Mouse (Mus musculus) MEL (cell line): ENCODE results near the gene Rnf115. TPM values are rescaled to one million over a fixed set of nuclear protein-coding genes. Genes with fewer than 3 reads are reported as not detected.

Source experiments
- DNase-seq: peaks from one replicate; pipeline ENCODE4 v3.0.0; 2011; ENCODE audit warnings: low read depth, low spot score
- H3K27ac ChIP-seq: 2 replicates; pipeline ENCODE4 v1.5.1; 2012; ENCODE audit warnings: low read depth, mild to moderate bottlenecking, control low read depth, low read length, moderate library complexity; ENCODE audit not compliant: control insufficient read depth
- H3K27me3 ChIP-seq, 2 experiments: fragments of 150-350 bp in 1 of 2; sonication (generic) in 1 of 2; 2 replicates each; pipeline ENCODE4 v1.6.1; 2012; ENCODE audit warnings: low read length in 2 of 2, mild to moderate bottlenecking in 2 of 2, improper control_type of control experiment in 1 of 2, moderate library complexity in 1 of 2; ENCODE audit not compliant: insufficient read depth in 2 of 2, control insufficient read depth in 1 of 2
- H3K36me3 ChIP-seq, 2 experiments: 2 replicates each; pipeline ENCODE4 v1.6.1; 2012 to 2014; ENCODE audit warnings: low read length in 2 of 2, improper control_type of control experiment in 1 of 2, inconsistent platforms in 1 of 2, mild to moderate bottlenecking in 1 of 2; ENCODE audit not compliant: insufficient read depth in 2 of 2, control insufficient read depth in 1 of 2
- H3K4me1 ChIP-seq, 2 experiments: fragments of 150-350 bp in 1 of 2; sonication (generic) in 1 of 2; 2 replicates each; pipeline ENCODE4 v1.6.1; 2012; ENCODE audit warnings: low read length in 2 of 2, improper control_type of control experiment in 1 of 2, mild to moderate bottlenecking in 1 of 2; ENCODE audit not compliant: insufficient read depth in 2 of 2, control insufficient read depth in 1 of 2
- H3K4me3 ChIP-seq, 2 experiments: fragments of 150-350 bp in 1 of 2; sonication (generic) in 1 of 2; 2 replicates each; pipeline ENCODE4 v1.5.1; 2012; ENCODE audit warnings: low read depth in 2 of 2, low read length in 2 of 2, mild to moderate bottlenecking in 2 of 2, moderate library complexity in 2 of 2, control low read depth in 1 of 2, improper control_type of control experiment in 1 of 2; ENCODE audit not compliant: control insufficient read depth in 1 of 2, insufficient read depth in 1 of 2
- H3K79me2 ChIP-seq: 2 replicates; pipeline ENCODE4 v1.6.1; 2012; ENCODE audit warnings: mild to moderate bottlenecking, low read length, moderate library complexity; ENCODE audit not compliant: control insufficient read depth, poor library complexity, insufficient read depth
- H3K9ac ChIP-seq: 2 replicates; pipeline ENCODE4 v1.6.1; 2012; ENCODE audit warnings: low read depth, mild to moderate bottlenecking, control low read depth, low read length, moderate library complexity; ENCODE audit not compliant: control insufficient read depth, poor library complexity, severe bottlenecking
- H3K9me3 ChIP-seq: fragments of 150-350 bp; sonication (generic); replicated peaks from 2 replicates; pipeline ENCODE4 v1.6.1; 2012; ENCODE audit warnings: mild to moderate bottlenecking, low read length, improper control_type of control experiment, moderate library complexity; ENCODE audit not compliant: insufficient read depth
- CHD1 ChIP-seq: IDR thresholded peaks from 2 replicates; pipeline ENCODE4 v1.6.1; 2012; ENCODE audit warnings: low read depth, mild to moderate bottlenecking, inconsistent platforms, low read length, improper control_type of control experiment
- E2F4 ChIP-seq: IDR thresholded peaks from 2 replicates; pipeline ENCODE4 v1.6.1; 2011; ENCODE audit warnings: low read depth, low read length, improper control_type of control experiment, borderline replicate concordance
- ELF1 ChIP-seq: IDR thresholded peaks from 2 replicates; pipeline ENCODE4 v1.6.1; 2014; ENCODE audit warnings: low read depth, mild to moderate bottlenecking, inconsistent platforms, low read length, improper control_type of control experiment, moderate library complexity
- ETS1 ChIP-seq: IDR thresholded peaks from 2 replicates; pipeline ENCODE4 v1.6.1; 2012; ENCODE audit warnings: low read depth, mild to moderate bottlenecking, inconsistent platforms, low read length, improper control_type of control experiment, moderate library complexity
- GABPA ChIP-seq: IDR thresholded peaks from 2 replicates; pipeline ENCODE4 v1.6.1; 2012; ENCODE audit warnings: low read depth, mild to moderate bottlenecking, inconsistent platforms, low read length, improper control_type of control experiment, moderate library complexity
- GATA1 ChIP-seq: IDR thresholded peaks from 2 replicates; pipeline ENCODE4 v1.6.1; 2011; ENCODE audit warnings: low read depth, low read length, improper control_type of control experiment
- HCFC1 ChIP-seq: IDR thresholded peaks from 2 replicates; pipeline ENCODE4 v1.6.1; 2012; ENCODE audit warnings: low read depth, mild to moderate bottlenecking, inconsistent platforms, low read length, improper control_type of control experiment, moderate library complexity
- KAT2A ChIP-seq: conservative IDR thresholded peaks from 2 replicates; pipeline ENCODE4 v1.6.1; 2012; ENCODE audit warnings: low read depth, low read length, improper control_type of control experiment, inconsistent platforms
- MAZ ChIP-seq: IDR thresholded peaks from 2 replicates; pipeline ENCODE4 v1.6.1; 2012; ENCODE audit warnings: low read depth, mild to moderate bottlenecking, inconsistent platforms, low read length, improper control_type of control experiment
- MEF2A ChIP-seq: IDR thresholded peaks from 2 replicates; pipeline ENCODE4 v1.6.1; 2014; ENCODE audit warnings: low read depth, mild to moderate bottlenecking, inconsistent platforms, low read length, improper control_type of control experiment; ENCODE audit not compliant: poor library complexity, insufficient replicate concordance, severe bottlenecking; ENCODE audit errors: extremely low read depth
- MXI1 ChIP-seq: IDR thresholded peaks from 2 replicates; pipeline ENCODE4 v1.6.1; 2011; ENCODE audit warnings: mild to moderate bottlenecking, low read depth, low read length, improper control_type of control experiment
- MYB ChIP-seq: IDR thresholded peaks from 2 replicates; pipeline ENCODE4 v1.6.1; 2011; ENCODE audit warnings: mild to moderate bottlenecking, low read depth, low read length, improper control_type of control experiment
- MYC ChIP-seq: IDR thresholded peaks from 2 replicates; pipeline ENCODE4 v1.6.1; 2011; ENCODE audit warnings: low read depth, mild to moderate bottlenecking, low read length, improper control_type of control experiment, moderate library complexity
- POLR2AphosphoS2 ChIP-seq: IDR thresholded peaks from 2 replicates; pipeline ENCODE4 v1.6.1; 2011; ENCODE audit warnings: low read length, improper control_type of control experiment
- POLR2AphosphoS5 ChIP-seq: IDR thresholded peaks from 2 replicates; pipeline ENCODE4 v1.6.1; 2012; ENCODE audit warnings: low read depth, borderline replicate concordance, mild to moderate bottlenecking, inconsistent platforms, low read length, moderate library complexity, mixed read lengths
- SIN3A ChIP-seq: IDR thresholded peaks from 2 replicates; pipeline ENCODE4 v1.6.1; 2012; ENCODE audit warnings: low read length, improper control_type of control experiment, inconsistent platforms
- TAL1 ChIP-seq: IDR thresholded peaks from 2 replicates; pipeline ENCODE4 v1.6.1; 2012; ENCODE audit warnings: mild to moderate bottlenecking, inconsistent platforms, low read length, moderate library complexity, mixed read lengths
- TBP ChIP-seq: IDR thresholded peaks from 2 replicates; pipeline ENCODE4 v1.8.0; 2011; ENCODE audit warnings: low read depth, low read length, improper control_type of control experiment
- TCF12 ChIP-seq: IDR thresholded peaks from 2 replicates; pipeline ENCODE4 v1.6.1; 2014; ENCODE audit warnings: low read depth, mild to moderate bottlenecking, inconsistent platforms, low read length, improper control_type of control experiment, moderate library complexity
- USF1 ChIP-seq: IDR thresholded peaks from 2 replicates; pipeline ENCODE4 v1.6.1; 2014; ENCODE audit warnings: low read depth, mild to moderate bottlenecking, inconsistent platforms, low read length, improper control_type of control experiment, moderate library complexity
- ZMIZ1 ChIP-seq: IDR thresholded peaks from 2 replicates; pipeline ENCODE4 v1.6.1; 2012; ENCODE audit warnings: low read depth, mild to moderate bottlenecking, inconsistent platforms, low read length, improper control_type of control experiment, moderate library complexity
- polyA plus RNA-seq, 2 experiments: library from polyadenylated mRNA; stranded (reverse) in 1 of 2; unstranded in 1 of 2; fragments of >175 nt in 1 of 2; fragments of >200 nt in 1 of 2; gene quantifications; 2 replicates each; pipeline versions ENCODE4 v1.2.1 to v1.2.4; 2012; ENCODE audit warnings: low replicate concordance in 2 of 2, low read depth in 1 of 2; ENCODE audit not compliant: insufficient read length in 2 of 2, insufficient read depth in 1 of 2, missing spikeins in 1 of 2
- total RNA-seq: library from RNA; depleted of rRNA; stranded (reverse); fragments of 300-350 nt; gene quantifications from 2 replicates; pipeline ENCODE4 v1.2.3, GENCODE M21; 2012

The Rnf115 gene
- total and polyA plus RNA-seq, 3 experiments = 43.2 to 71.8 (median 66.1) TPM

- TF ChIP-seq TAL1 (no peak), POLR2AphosphoS5 (no peak), TCF12 (no peak), MYB (no peak), MYC (no peak), E2F4 (no peak), KAT2A (no peak), ELF1 (no peak), HCFC1 (no peak; the same call in 1 of the 2 replicates), TBP (peak; percentile 41; the same call in 1 of the 2 replicates), GATA1 (peak; percentile 89)
- no peak overlapping the region for H3K27ac ChIP-seq
- DNase-seq = no peak
- no peaks in the 10 kb centered on the region for H3K9me3 ChIP-seq
- H3K9ac ChIP-seq = peak overlapping the region; percentile 77
- H3K36me3 ChIP-seq = peaks cover 3 to 5% of the 10 kb centered on the region in 2 experiments; a peak in 3 of 4 replicates
- H3K4me1 ChIP-seq = peaks cover 0 to 12% of the 10 kb centered on the region in 2 experiments; a peak in 2 of 4 replicates
- peak overlapping the region; percentile 62 to 71; a peak in 3 of 4 replicates for H3K4me3 ChIP-seq
- H3K79me2 ChIP-seq = no peaks in the 10 kb centered on the region; the same call in 1 of the 2 replicates
- no peaks in the 10 kb centered on the region for H3K27me3 ChIP-seq
These were observed 18.8 kb upstream of the Rnf115 start for GRCm38 (mm10) chr3:96708684-96709064.

DNA sequence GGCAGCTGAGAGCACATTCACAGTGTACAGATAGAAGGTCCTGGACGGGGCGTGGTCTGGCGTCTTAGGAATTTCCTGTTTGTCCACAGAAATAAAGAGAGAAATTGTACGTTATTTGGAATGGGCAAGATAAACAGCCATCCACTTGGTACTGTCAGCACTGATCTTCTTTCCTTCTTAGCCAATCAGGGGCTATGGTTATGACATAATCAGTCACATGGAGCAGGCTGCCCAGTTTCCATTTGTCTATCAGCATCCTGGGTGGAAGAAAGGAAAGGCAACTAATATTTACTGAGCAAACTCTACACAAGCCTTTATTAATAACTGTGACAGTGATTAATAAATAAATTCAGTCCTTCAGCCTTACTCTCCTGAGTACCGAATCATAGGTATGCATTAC lies 13.2 kb upstream of the Rnf115 start:
- Histone ChIP-seq H3K4me1 (peaks cover 4 to 6% of the 10 kb centered on the region in 2 experiments), H3K27ac (no peak overlapping the region), H3K36me3 (peaks cover 12 to 27% of the 10 kb centered on the region in 2 experiments), H3K9ac (no peak overlapping the region), H3K79me2 (no peaks in the 10 kb centered on the region), H3K4me3 (no peak overlapping the region), H3K27me3 (no peaks in the 10 kb centered on the region), H3K9me3 (no peaks in the 10 kb centered on the region)
- TF ChIP-seq GABPA (no peak), TCF12 (no peak), TAL1 (no peak), MXI1 (no peak), USF1 (peak; percentile 51; the same call in 1 of the 2 replicates), MYC (no peak)
- no peak for DNase-seq

DNA sequence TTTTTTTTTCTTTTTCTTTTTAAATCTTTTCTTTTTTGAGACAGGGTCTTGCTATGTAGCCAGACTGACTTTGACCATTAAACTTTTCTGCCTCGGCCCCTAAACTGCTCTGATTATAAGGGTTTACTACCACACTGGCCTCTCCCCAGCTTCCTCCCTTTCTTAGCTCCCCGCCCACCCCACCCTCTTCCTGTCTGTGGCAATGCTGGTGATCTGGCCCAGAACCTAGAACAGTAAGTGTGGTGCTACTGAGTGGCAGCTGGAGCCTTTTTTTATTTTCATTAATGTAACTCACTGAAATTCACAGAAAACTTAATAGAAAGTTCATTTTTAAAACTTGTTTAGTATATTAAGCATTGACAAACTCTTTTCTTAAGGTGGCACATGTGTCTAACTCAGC lies 11.6 kb upstream of the Rnf115 start:
- Histone ChIP-seq H3K4me3 (no peak overlapping the region), H3K9ac (peak overlapping the region; percentile 16), H3K4me1 (peaks cover 4 to 6% of the 10 kb centered on the region in 2 experiments), H3K27ac (peak overlapping the region; percentile 49)
- peak; percentile 66 for DNase-seq
- TF ChIP-seq ZMIZ1 = no peak
- TF ChIP-seq MAZ = no peak
- no peak for TF ChIP-seq ETS1
- no peak for TF ChIP-seq SIN3A
- TF ChIP-seq POLR2AphosphoS2 = no peak
- TF ChIP-seq CHD1 = no peak
- TF ChIP-seq GATA1 = no peak
- no peak for TF ChIP-seq MEF2A
- TF ChIP-seq, all 39 proteins: peak for 0
- H3K79me2 ChIP-seq = no peaks in the 10 kb centered on the region
- H3K9me3 ChIP-seq = no peaks in the 10 kb centered on the region
- no peaks in the 10 kb centered on the region for H3K27me3 ChIP-seq
- peaks cover 12 to 25% of the 10 kb centered on the region in 2 experiments for H3K36me3 ChIP-seq
